Mouse (Mus musculus): ENCODE measurements around the gene Ppfibp1. TPM values are rescaled to one million over a fixed set of nuclear protein-coding genes. Genes with fewer than 3 reads are reported as not detected.

Ppfibp1 gene
- total RNA-seq, 2 experiments from 2014 or later = 43.5 to 49.8 TPM

DNA sequence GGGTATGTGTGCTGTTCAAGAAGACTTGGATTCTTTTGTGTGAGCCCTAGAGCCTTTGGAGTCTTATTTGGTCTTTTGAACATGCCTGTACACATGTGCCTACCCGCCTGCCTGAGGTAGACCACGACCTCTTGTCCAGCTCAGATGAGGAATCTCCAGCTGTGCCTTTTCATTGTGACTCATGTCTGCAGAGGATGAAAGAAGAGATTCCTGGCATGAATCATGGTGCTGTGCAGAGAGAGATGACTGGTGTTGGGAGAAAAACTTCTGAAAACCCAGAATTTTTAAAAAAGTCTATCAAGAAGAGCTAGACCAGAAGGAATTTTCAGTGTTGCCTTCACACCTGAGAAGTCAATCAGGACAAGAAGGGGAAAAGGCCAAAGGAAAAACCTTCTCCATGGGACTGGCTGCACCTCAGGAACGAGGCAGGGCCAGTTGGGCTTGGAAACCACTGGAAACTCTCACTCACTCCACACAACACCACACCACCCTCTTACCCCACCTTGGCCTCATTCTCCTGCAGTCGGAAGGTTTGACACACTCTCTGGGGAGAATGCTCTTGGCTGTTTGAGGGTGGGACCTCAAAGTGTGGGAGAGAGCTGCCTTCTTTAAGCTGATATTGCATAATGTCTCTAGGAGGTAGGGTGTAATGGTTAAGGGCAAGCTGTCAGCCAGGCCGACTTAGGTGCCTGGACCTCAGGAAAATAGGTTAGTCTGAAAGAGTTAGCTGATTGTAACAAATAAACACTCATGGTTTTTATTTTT, 21.6 kb downstream of the Ppfibp1 start:
- DNase-seq = no peak
- intact Hi-C loops (cut with DNase I; ENCODE audit: low total_unique reads) = no loop called here

DNA sequence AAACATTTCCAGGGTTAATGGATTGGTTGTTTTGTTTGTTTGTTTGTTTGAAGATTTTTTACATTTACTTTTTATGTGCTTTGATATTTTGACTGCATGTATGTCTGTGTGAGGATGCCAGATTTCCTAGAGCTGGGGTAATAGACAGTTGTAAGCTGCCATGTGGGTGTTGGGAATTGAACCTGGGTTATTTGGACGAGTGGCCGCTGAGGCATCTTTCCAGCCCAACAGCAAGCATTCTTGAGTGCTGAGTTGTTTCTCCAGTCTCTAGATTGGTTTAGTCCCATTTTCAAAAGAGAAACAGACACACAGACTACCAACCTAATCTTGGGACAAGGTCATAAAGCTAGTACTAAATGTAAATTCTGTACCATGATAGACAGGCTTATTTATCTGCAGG, 22.5 kb downstream of the Ppfibp1 start:
- intact Hi-C loops (cut with DNase I; ENCODE audit: low total_unique reads) = no loop called here

DNA sequence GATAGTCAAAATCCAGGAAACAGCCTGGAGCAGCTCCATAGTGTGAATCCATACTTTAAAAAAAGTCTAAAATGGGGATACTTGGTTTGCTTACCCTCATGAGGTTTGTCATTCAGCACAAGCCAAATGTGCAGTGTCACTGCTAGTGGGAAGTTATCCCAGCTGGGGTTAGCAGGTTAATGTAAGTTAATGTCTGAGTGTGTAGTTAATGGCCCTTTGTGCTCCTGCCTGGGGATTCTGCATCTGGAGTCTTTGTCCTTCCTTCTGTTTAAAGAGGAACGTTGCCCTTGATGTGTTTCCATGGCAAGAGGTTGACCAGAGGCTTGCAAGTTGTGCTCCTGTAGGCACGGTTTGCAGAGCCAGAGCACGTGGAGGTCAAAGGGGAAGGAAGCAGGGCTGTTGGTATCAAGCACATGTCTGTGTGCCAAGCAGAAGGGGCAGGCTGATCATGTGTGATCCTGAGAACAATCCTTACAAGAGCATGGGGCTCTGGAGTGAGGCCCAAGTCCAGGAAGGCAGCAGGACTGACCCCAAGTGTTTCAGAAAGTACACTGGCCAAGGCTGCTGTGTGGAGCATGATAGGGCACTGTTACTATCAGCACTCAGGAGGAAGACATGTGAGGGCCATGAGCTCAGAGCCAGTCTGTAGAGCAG, 24.7 kb downstream of the Ppfibp1 start:
- intact Hi-C loops (cut with DNase I; ENCODE audit: low total_unique reads) = no loop called here
- peak; percentile 8 for DNase-seq

More for the DNA sequence above, 22.5 kb downstream of the Ppfibp1 start:
- no peak for DNase-seq

DNA sequence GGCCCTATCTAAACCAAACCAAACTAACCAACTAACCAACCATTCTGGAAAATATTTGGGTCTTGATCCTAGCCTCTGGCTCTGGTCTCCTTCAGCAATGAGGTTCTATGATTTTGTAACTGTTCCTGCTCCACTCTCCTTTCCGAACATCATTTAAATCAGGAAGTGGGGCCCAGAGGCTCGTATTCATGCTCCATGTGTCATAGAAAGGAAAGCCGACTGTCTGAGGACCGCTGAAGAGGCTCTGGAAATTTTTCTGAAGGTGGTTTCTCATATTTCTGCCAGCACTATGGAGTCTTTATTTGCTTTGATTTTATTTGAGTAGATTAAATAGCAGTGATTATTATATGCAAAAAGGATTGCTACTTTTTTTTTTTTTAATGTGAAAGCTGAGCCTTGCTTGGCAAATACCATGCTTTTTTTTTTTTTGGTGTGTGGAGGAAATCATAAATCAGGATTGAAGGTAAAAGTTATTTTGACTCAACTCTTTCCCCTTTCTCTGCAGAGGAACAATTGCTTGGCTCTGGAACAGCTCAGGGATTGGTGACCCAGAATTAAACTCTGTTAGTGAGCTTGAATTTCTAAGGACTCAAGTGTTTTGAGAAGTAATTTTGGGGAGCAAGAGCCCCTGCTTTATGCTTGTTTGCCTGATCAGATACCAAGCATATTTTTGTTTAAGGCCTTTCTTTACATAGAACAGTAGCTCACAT, 25.4 kb downstream of the Ppfibp1 start:
- no peak for DNase-seq
- intact Hi-C loops (cut with DNase I; ENCODE audit: low total_unique reads) = no loop called here

DNA sequence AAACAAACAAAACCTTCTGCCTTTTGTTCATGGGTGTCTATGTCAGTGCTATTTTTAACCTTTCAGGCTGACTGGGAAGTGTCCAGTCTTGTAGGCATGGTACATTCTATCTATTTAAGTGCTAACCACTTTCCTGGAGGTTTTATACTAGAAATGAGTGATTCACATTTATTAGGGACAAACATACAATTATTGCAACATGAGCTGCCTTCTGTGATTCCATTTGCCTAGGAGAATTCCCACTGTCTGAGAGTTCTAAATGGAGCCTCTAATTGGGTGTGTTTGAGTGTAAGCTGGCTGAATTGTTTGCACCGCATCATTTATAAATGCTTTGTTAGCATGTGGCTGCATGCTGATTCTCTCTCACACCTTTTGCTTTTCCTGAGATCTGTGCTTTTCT, 27.5 kb downstream of the Ppfibp1 start:
- intact Hi-C loops (cut with DNase I; ENCODE audit: low total_unique reads) = no loop called here
- no peak for DNase-seq

DNA sequence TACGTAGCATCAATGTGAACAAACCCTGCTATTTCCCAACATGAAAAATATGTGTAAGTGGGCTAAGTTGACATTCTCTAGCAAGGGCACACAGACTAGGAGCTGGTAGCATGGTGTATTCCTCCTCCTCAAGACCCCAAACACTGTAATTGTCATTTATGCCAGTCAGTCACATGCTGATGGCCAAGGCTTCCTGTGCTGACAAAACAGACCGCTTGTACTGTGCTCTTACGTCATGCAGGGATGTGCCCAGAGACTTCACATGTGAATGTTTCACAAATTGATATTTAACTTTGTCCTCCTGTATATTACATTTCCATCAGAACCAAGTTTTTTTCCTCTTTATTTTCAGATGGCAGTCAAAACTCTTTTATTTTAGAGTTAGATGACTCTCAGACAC, 29.1 kb downstream of the Ppfibp1 start:
- no peak for DNase-seq
- intact Hi-C loops (cut with DNase I; ENCODE audit: low total_unique reads) = no loop called here

DNA sequence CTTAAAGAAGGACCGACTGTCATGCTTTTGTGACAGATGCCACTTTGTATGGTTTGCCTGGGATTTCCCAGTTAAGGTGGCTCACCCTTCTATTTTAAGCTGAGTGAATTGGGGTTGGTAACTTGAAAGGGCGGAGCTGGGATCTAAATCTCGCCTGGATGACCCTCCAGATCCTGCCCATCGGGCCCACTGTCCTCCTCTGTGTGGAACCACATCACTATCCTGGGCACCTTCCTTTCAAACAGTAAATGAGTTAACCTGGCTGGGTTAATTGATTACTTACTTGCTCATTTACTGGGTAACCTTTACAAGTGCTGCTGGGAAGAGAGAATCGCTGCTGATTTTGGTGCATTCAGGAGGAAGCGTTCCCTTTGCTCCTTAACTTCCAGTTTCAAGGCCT, 30.1 kb downstream of the Ppfibp1 start:
- DNase-seq = no peak
- intact Hi-C loops (cut with DNase I; ENCODE audit: low total_unique reads) = no loop called here

DNA sequence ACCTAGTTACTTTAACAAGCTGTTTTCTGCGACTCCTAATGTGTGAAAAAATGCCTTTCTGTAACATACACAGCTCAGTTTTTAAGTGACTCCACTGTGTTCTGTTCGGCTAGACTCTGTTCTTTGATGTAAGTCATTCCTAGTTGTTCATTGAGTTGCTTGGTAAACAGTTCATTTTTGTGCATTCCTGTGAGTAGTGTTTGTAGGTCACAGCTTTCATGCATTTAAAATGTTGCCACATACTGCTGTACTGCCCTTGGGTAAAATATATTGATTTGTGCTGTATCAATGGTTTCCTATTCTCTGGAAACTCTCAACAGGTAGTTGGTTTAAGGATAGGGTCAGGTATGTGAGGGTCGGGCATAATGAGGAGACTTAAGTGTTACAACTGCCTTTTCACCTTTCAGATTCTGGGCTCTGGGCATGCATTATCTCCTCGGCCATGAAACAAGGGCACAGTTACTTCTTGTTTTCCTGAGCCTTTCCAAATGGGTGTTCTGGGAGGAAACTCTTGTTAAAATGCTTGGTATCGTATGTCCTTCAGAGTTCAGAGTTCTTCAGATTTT, 38.2 kb downstream of the Ppfibp1 start:
- no peak for DNase-seq
- intact Hi-C loops (cut with DNase I; ENCODE audit: low total_unique reads) = no loop called here

DNA sequence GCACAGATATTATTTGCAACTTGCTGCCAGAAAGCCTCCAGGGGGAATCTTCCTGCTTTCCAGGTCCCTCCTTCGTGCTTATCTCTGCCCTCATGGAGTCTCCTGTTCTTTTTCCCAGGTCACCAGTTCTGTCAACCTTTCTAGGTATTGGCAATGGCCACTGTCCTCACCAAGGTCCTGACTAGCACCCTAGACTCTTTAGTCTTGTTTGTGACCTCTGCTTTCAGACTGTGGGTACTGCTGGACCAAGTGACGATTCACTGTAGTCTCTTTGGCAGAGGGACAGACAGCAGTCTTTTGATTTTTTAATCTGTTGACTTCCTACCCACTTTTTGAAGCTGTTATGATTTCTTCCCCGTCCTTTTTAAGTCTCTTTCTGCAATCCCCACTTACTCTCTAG, 39.8 kb downstream of the Ppfibp1 start:
- intact Hi-C loops (cut with DNase I; ENCODE audit: low total_unique reads) = no loop called here
- no peak for DNase-seq

DNA sequence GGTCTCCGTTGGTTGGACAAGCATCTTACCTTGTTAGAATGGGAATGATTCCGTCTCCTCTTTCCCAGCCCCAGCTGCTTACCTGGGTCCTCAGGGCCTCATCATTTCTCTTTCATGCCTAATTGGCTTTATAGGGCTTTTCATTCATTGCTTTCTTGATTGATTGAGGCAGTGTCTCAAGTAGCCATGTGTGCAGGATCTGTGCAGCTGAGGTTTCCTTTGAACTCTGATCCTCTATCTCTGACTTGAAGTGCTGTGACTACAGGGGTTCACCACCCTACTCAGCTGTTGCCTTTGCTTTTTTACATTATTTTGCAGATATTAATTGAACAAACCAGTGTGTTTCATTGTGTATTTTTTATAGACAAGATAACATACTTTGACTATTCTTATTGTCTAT, 40.7 kb downstream of the Ppfibp1 start:
- DNase-seq = no peak
- intact Hi-C loops (cut with DNase I; ENCODE audit: low total_unique reads) = no loop called here

DNA sequence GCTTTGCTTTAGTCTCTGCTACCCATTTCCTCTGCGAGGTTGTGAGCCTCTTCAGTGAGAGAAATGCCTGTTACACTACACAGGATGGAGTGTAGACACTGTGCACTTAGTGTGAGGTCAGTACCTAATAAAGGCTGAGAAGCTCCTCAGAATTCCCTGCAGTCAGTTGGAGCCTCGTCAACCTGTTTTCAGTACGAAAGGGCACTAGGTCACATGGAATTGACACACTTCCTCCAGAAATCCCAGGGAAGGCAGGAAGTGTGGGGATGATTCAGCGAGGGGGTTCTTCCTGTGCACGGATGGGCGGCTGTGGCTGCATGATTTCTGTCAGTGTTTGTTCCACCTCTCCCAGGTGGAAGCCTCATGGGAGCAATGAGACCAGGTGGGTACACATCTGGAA, 44.8 kb downstream of the Ppfibp1 start:
- intact Hi-C loops (cut with DNase I; ENCODE audit: low total_unique reads) = no loop called here

DNA sequence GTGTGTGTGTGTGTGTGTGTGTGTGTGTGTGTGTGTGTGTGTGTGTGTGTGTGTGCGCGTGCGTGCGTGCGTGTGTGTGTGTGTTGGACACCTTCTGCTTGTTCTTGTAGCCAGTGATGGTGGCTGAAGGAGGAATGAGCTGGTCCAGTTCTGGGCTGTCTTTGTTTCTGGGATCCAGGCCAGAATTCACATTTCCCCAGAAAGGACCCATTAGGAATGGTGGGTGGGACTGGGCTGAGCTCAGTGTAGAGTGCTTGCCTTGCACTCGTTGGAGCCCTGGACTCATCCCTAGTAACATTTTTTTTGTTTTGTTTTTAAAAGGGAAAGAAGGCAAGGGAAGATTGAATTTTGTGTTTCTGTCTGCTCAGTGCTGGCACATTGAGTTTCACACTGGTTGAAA, 47.7 kb downstream of the Ppfibp1 start:
- peak; percentile 52 for DNase-seq
- intact Hi-C loops (cut with DNase I; ENCODE audit: low total_unique reads) = no loop called here

More for the DNA sequence above, 44.8 kb downstream of the Ppfibp1 start:
- no peak for DNase-seq

DNA sequence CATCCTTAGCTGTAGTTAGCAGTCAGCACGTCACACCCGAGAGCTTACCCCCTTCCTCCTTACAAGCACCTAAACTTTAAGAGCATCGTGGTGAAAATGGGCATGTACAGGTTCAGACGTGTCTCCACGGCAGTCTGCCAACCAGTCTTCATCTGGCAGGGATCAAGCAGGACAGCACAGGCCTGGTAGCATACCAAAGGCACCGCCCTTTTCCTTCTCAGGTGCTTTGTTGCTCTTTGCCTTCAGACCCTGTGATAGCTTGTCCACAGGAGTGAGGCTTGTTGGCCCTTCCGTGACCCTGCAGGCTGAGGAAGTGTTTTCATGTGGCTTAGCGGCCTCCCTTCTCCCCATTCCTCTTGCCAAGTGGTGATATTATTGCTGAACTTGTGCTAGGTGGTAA, 50.7 kb downstream of the Ppfibp1 start:
- DNase-seq = no peak
- intact Hi-C loops (cut with DNase I; ENCODE audit: low total_unique reads) = no loop called here

DNA sequence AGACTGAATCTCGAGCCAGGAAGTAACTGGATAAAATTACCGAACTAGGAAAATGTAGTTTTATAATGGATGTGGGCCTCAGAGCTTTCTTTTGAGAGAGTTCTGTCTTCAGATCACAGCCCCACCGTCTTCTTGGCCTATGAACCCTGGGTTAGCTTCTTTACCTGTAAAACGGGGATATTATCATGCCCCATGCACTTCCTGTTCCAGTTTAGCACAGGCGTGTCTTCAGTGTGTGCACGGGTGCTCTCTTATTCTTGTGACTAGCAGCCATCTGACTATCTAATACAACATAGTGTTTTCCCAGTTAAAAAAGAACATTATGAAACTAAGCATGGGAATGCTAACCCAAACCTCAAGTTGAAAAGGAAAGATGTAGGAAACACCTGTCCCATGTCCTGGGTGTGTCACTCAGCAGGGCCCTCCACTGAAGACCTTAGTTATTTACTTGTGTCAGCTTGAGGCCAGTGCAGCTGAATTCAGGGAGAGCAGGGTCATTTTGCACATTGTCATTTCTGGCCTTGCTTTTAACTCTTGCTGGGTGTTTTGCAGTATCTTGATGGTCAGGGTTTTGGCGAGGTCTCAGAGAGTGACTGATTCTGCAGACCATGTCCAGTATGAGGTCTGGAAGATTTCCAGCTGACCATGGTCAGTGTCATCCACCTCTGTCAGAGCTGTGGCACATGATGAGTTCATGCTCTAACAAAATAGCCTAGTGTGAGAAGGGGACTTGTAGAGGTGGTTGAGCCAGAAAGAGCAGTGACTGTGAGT, 53.4 kb downstream of the Ppfibp1 start:
- no peak for DNase-seq
- intact Hi-C loops (cut with DNase I; ENCODE audit: low total_unique reads) = no loop called here

DNA sequence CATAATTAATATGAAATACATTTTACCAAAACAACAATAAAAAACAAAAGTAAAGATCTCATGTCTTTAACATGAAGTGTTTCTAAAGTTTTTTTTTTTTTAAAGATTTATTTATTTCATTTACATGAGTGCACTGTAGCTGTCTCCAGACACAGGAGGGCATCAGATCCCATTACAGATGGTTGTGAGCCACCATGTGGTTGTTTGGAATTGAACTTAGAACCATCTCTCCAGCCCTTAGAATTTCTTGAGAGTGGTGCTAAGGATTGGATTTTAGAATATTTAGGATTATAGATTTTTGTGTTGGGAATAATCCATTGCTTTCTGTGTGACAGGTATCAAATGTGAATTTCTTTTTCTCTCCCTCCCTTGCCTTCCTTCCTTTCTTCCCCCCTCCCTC, 55.7 kb downstream of the Ppfibp1 start:
- no peak for DNase-seq
- intact Hi-C loops (cut with DNase I; ENCODE audit: low total_unique reads) = no loop called here

DNA sequence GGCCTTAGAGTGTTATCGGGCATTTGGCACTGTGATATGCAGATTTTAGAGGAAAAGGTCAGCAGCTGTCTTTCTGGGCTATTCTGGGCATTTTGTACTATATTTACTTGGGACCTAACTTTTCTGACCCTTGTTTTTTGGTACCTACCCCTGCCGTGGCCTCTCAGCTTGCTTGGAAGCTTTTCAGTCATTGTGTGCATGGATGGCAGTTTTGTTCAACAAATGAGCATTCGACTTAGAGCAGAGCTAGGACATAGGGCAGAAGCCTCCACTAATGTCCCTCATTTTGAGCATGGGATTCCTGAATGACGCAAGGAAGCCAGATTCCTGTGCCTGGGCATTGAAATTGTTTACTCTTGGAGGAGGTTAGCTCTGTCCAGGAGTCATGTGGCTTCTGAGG, 56.5 kb downstream of the Ppfibp1 start:
- no peak for DNase-seq
- intact Hi-C loops (cut with DNase I; ENCODE audit: low total_unique reads) = no loop called here

DNA sequence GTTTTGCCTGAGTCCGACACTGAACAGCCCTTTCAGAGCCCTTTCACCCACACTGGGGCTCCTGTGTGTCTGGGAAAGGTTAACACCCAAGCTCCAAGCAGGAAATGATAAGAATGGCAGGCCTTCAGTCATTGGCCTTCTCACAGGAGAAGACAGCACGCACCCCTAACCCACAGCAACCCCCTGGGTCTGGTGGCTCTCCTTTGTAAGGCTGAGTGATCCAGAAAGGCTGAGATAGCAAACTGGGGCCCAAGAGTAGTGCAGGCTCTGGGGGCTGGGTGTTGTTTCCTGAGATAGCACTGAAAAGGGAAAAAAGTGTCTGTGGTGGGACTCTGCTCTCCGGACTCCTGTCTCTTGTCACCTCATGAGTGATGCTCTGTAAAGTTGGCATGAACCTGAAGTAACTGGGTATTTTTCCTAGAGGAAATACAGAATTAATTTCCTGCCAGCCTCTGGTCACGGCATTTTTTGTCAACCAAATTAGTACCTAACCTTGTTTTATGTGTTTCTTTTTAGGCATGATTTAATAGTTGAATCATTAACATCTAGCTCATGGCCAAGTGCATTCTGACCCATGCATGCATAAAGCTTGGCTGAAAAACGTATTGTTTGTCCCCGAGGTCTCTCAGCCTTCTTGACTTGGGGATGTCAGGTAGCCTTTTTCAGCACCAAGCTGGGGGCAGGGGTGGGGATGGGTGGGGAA, 58.2 kb downstream of the Ppfibp1 start:
- intact Hi-C loops (cut with DNase I; ENCODE audit: low total_unique reads) = no loop called here
- DNase-seq = no peak

DNA sequence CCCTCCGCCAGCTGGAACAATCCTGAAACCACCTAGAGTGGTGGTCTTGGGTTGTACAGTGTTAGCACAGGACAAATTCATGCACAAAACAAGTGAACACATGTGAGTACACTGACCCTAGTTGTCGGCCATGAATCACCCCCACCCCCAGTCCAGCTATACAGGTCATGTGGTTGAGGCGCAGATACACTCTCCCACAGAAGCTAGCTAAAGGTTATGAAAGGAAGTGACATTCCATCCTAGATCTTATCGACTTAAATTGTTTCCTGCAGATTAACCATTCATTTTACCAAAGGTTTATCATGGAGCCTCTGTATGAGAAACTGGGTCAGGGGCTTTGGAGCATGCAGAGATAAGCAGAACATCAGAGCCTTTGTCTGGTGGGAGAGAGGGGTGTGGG, 58.9 kb downstream of the Ppfibp1 start:
- intact Hi-C loops (cut with DNase I; ENCODE audit: low total_unique reads) = no loop called here
- DNase-seq = no peak

Data from gastrocnemius, postnatal 14 days (tissue).